Mouse (Mus musculus): ENCODE measurements around the gene Nox1. TPM values are rescaled to one million over a fixed set of nuclear protein-coding genes. Genes with fewer than 3 reads are reported as not detected.

Nox1 gene
- not detected for polyA plus RNA-seq (2015; fragmentation: Illumina TruSeq; extraction: RNeasy Lipid Tissue Mini Kit (QIAGEN cat#74804); ENCODE audit: low read depth, low replicate concordance)

DNA sequence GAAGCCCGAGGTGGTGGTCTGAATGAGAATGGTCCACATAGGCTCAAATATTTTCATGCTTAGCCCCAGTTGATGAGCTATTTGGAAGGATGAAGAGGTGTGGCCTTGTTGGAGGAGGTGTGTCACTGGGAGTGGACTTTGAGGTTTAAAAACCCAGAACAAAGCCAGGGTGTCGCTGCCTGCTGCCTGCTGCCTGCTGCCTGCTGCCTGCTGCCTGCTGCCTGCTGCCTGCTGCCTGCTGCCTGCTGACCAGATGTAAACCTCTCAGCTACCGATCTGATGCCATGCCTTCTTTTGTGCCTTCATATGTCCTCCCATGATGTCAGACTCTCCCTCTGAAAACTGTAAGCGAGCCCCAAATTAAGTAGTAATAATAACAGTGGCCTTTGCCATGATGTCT lies at the start of gene Nox1:
TSS of gene Nox1 (minus strand) at position 101 of the 400 bp plus-strand sequence.

DNA sequence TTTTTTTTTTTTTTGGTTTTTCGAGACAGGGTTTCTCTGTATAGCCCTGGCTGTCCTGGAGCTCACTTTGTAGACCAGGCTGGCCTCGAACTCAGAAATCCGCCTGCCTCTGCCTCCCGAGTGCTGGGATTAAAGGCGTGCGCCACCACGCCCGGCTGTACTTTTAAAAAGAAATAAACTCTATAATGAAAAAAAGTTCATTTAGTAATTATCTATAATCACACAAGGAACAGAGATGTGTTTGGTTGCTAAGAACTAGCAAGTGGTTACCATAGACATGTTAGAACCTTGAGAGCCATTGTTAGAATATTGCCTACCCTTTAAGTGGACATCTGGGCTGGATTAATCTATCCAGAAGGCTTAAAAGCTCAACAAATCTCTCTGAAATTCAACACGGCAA lies 34.6 kb downstream of the Nox1 start, which contains the start of gene Arl13a:
TSS of gene Arl13a (plus strand) at position 301 of the 400 bp plus-strand sequence.

DNA sequence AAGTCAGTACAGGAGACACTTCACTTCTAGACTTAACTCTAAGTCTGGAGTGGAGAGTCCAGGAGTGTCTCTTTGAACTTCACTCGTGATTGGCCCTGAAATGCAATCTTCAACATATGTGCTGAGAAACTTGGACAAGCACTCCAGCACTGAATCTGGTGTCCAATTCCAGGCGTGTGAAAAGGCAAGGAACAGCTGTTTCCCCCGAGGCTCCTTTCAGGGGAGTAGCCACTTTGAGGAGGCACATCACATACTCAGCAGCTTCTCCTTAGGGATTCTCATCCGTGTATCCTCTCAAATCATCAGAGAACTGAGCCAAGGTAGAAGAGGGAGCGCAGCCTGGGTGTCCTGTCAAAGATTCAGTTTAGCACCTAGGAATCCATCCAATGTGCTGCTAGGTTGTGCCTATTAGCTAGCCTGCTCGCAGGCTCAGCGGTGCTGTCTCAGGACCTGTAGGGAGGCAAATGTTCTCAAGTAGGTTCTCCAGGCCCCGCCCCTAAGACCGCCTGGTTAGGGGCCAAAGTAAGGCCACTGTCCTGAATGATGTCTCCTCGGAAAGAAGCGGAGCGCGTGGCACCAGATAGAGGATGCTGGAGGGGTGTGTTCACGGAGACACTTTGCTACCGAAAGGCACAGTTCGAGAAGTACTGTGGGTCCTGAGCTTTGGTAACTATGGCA lies 59.6 kb downstream of the Nox1 start, which contains the start of gene Xkrx:
TSS of gene Xkrx (minus strand) at position 34 of the 678 bp plus-strand sequence.

DNA sequence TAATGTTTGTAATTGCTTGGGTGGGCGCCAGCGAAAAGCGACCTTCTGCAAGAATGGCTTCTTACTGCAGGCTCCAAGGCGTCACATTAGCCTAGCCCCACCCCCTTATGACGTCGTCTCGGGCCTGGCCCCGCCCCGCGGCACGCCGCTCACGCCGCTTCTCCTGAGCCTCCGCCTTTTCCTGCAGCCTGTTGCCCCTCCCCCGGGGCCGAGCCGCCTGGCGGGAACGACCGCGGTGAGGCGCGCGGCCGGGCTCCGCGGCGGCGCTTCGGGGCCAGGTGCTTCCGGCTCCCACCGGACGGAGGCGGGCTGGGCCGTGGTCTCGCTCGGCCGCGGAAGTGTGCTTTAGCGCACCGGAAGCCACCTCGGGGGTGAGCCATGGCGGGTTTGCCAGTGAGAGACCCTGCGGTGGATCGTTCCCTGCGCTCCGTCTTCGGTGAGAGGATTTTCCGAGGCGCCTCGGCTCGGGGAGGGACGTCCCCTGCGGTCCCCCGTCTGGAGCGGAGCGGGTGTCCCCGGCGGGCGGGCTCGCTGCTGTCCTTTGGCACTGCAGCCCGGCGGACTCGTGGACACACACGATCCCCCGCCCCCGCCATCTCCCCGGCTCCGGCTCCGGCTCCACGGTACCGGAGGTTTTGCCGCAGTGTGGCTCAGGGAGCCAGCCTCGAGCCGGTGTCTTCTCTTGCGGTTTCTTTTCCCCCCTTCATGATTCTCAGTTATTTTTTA lies 162.6 kb downstream of the Nox1 start, which contains the start of gene Cstf2:
TSS of gene Cstf2 (plus strand) at position 201 of the 726 bp plus-strand sequence.

Other genes starting within 250 kb of the Nox1 start
- gene Sytl4, start 240.1 kb downstream of the Nox1 start, polyA plus RNA-seq (2015; fragmentation: Illumina TruSeq; extraction: RNeasy Lipid Tissue Mini Kit (QIAGEN cat#74804); ENCODE audit: low read depth, low replicate concordance) = 0.86 TPM
- 87.4 TPM for gene Cstf2, start 162.8 kb downstream of the Nox1 start, polyA plus RNA-seq (2015; fragmentation: Illumina TruSeq; extraction: RNeasy Lipid Tissue Mini Kit (QIAGEN cat#74804); ENCODE audit: low read depth, low replicate concordance)
- 1.2 TPM for gene Xkrx, start 59.9 kb downstream of the Nox1 start, polyA plus RNA-seq (2015; fragmentation: Illumina TruSeq; extraction: RNeasy Lipid Tissue Mini Kit (QIAGEN cat#74804); ENCODE audit: low read depth, low replicate concordance)
- not detected for gene Arl13a, start 34.5 kb downstream of the Nox1 start, polyA plus RNA-seq (2015; fragmentation: Illumina TruSeq; extraction: RNeasy Lipid Tissue Mini Kit (QIAGEN cat#74804); ENCODE audit: low read depth, low replicate concordance)
- gene Trmt2b, start 55.0 kb upstream of the Nox1 start, polyA plus RNA-seq (2015; fragmentation: Illumina TruSeq; extraction: RNeasy Lipid Tissue Mini Kit (QIAGEN cat#74804); ENCODE audit: low read depth, low replicate concordance) = 17.5 TPM
- gene Tmem35a, start 73.3 kb upstream of the Nox1 start, polyA plus RNA-seq (2015; fragmentation: Illumina TruSeq; extraction: RNeasy Lipid Tissue Mini Kit (QIAGEN cat#74804); ENCODE audit: low read depth, low replicate concordance) = 80.0 TPM
- 0.34 TPM for gene Cenpi, start 86.1 kb upstream of the Nox1 start, polyA plus RNA-seq (2015; fragmentation: Illumina TruSeq; extraction: RNeasy Lipid Tissue Mini Kit (QIAGEN cat#74804); ENCODE audit: low read depth, low replicate concordance)
- 31.7 TPM for gene Drp2, start 182.6 kb upstream of the Nox1 start, polyA plus RNA-seq (2015; fragmentation: Illumina TruSeq; extraction: RNeasy Lipid Tissue Mini Kit (QIAGEN cat#74804); ENCODE audit: low read depth, low replicate concordance)

Measured in brain, adult 10 weeks (tissue).